Mouse (Mus musculus): Measurements from ENCODE around the gene Coq10a. TPM values are rescaled to one million over a fixed set of nuclear protein-coding genes. Genes with fewer than 3 reads are reported as not detected.

Coq10a gene
- polyA plus RNA-seq, 1 experiment from 2014 or later, result 19.7 TPM

GRCm38 (mm10) chr10:128372989-128373748 lies 4.4 kb upstream of the Coq10a start:
- H3K4me2 ChIP-seq (ENCODE audit: low read length), result no peak overlapping the region
- 56% methylated on average over 6 of the region's 6 CpGs for WGBS
- TF ChIP-seq CTCF (IDR thresholded peaks at IDR 0.05; ENCODE audit: low read depth), result no peak
- no peak overlapping the region for H3K4me3 ChIP-seq (replicated peaks; ENCODE audit: low read depth, low read length)
- no peaks in the 10 kb centered on the region for H3K36me3 ChIP-seq (ENCODE audit: insufficient read depth, low read length)
- H3K27me3 ChIP-seq (ENCODE audit: insufficient read depth, low read length), result no peaks in the 10 kb centered on the region
- ATAC-seq (replicated peaks; ENCODE audit: low FRiP score, low read depth) (no peak), DNase-seq (ENCODE audit: low spot score) (peak; percentile 16)
- H3K27ac ChIP-seq, result no peak overlapping the region
- 0 out of 2 replicates have a peak, but pooled peaks cover under 1% of the 10 kb centered on the region for H3K4me1 ChIP-seq (replicated peaks; ENCODE audit: insufficient read depth, low read length)
- no peak overlapping the region for H3K9ac ChIP-seq (ENCODE audit: low read depth, low read length)
- H3K9me3 ChIP-seq (replicated peaks; ENCODE audit: low read length), result no peaks in the 10 kb centered on the region

- Histone ChIP-seq H3K36me3 (ENCODE audit: insufficient read depth, low read length) (no peaks in the 10 kb centered on the region), H3K4me2 (ENCODE audit: low read length) (no peak overlapping the region), H3K4me3 (replicated peaks; ENCODE audit: low read depth, low read length) (no peak overlapping the region), H3K27ac (no peak overlapping the region), H3K4me1 (replicated peaks; ENCODE audit: insufficient read depth, low read length) (0 out of 2 replicates have a peak, but pooled peaks cover 7% of the 10 kb centered on the region), H3K27me3 (ENCODE audit: insufficient read depth, low read length) (no peaks in the 10 kb centered on the region), H3K9ac (ENCODE audit: low read depth, low read length) (no peak overlapping the region), H3K9me3 (replicated peaks; ENCODE audit: low read length) (no peaks in the 10 kb centered on the region)
- WGBS, result 82% methylated on average over 5 of the region's 5 CpGs
- ATAC-seq (replicated peaks; ENCODE audit: low FRiP score, low read depth) (no peak), DNase-seq (ENCODE audit: low spot score) (no peak)
- peak; percentile 42 for TF ChIP-seq CTCF (IDR thresholded peaks at IDR 0.05; ENCODE audit: low read depth)
Measured at GRCm38 (mm10) chr10:128372142-128372541, 3.3 kb upstream of the Coq10a start.

- 40% methylated on average over 4 of the region's 4 CpGs for WGBS
Measured at GRCm38 (mm10) chr10:128370601-128371000, 1.8 kb upstream of the Coq10a start.

GRCm38 (mm10) chr10:128370021-128370420 lies 1.2 kb upstream of the Coq10a start:
- TF ChIP-seq CTCF (IDR thresholded peaks at IDR 0.05; ENCODE audit: low read depth), result no peak
- ATAC-seq (replicated peaks; ENCODE audit: low FRiP score, low read depth), result no peak
- H3K4me3 ChIP-seq (replicated peaks; ENCODE audit: low read depth, low read length), result no peak overlapping the region
- H3K9ac ChIP-seq (ENCODE audit: low read depth, low read length), result no peak overlapping the region
- no peaks in the 10 kb centered on the region for H3K27me3 ChIP-seq (ENCODE audit: insufficient read depth, low read length)
- H3K36me3 ChIP-seq (ENCODE audit: insufficient read depth, low read length), result 0 out of 2 replicates have a peak, but pooled peaks cover 3% of the 10 kb centered on the region
- no peaks in the 10 kb centered on the region for H3K9me3 ChIP-seq (replicated peaks; ENCODE audit: low read length)
- H3K4me2 ChIP-seq (ENCODE audit: low read length), result no peak overlapping the region
- no peak overlapping the region for H3K27ac ChIP-seq
- WGBS, result 65% methylated on average over 6 of the region's 6 CpGs
- 0 out of 2 replicates have a peak, but pooled peaks cover 7% of the 10 kb centered on the region for H3K4me1 ChIP-seq (replicated peaks; ENCODE audit: insufficient read depth, low read length)
- no peak for DNase-seq (ENCODE audit: low spot score)

More at GRCm38 (mm10) chr10:128370601-128371000, 1.8 kb upstream of the Coq10a start:
- Histone ChIP-seq H3K4me3 (replicated peaks; ENCODE audit: low read depth, low read length) (no peak overlapping the region), H3K4me1 (replicated peaks; ENCODE audit: insufficient read depth, low read length) (0 out of 2 replicates have a peak, but pooled peaks cover 7% of the 10 kb centered on the region), H3K36me3 (ENCODE audit: insufficient read depth, low read length) (no peaks in the 10 kb centered on the region), H3K9ac (ENCODE audit: low read depth, low read length) (no peak overlapping the region), H3K27me3 (ENCODE audit: insufficient read depth, low read length) (no peaks in the 10 kb centered on the region), H3K9me3 (replicated peaks; ENCODE audit: low read length) (no peaks in the 10 kb centered on the region), H3K4me2 (ENCODE audit: low read length) (no peak overlapping the region), H3K27ac (no peak overlapping the region)
- TF ChIP-seq CTCF (IDR thresholded peaks at IDR 0.05; ENCODE audit: low read depth), result no peak
- no peak for ATAC-seq (replicated peaks; ENCODE audit: low FRiP score, low read depth)
- DNase-seq (ENCODE audit: low spot score), result peak; percentile 7

GRCm38 (mm10) chr10:128369599-128369998 lies 802 bp upstream of the Coq10a start:
- Histone ChIP-seq H3K4me1 (replicated peaks; ENCODE audit: insufficient read depth, low read length) (0 out of 2 replicates have a peak, but pooled peaks cover 7% of the 10 kb centered on the region), H3K27me3 (ENCODE audit: insufficient read depth, low read length) (no peaks in the 10 kb centered on the region), H3K27ac (peak overlapping the region; percentile 94), H3K4me2 (ENCODE audit: low read length) (peak overlapping the region; percentile 73), H3K4me3 (replicated peaks; ENCODE audit: low read depth, low read length) (peak overlapping the region; percentile 72; the same call in 1 of the 2 replicates), H3K36me3 (ENCODE audit: insufficient read depth, low read length) (0 out of 2 replicates have a peak, but pooled peaks cover 7% of the 10 kb centered on the region), H3K9me3 (replicated peaks; ENCODE audit: low read length) (no peaks in the 10 kb centered on the region), H3K9ac (ENCODE audit: low read depth, low read length) (no peak overlapping the region)
- TF ChIP-seq CTCF (IDR thresholded peaks at IDR 0.05; ENCODE audit: low read depth), result no peak
- no peak for DNase-seq (ENCODE audit: low spot score)
- 77% methylated on average over 6 of the region's 6 CpGs for WGBS
- ATAC-seq (replicated peaks; ENCODE audit: low FRiP score, low read depth), result no peak

- Histone ChIP-seq H3K27ac (peak overlapping the region; percentile 94), H3K4me1 (replicated peaks; ENCODE audit: insufficient read depth, low read length) (0 out of 2 replicates have a peak, but pooled peaks cover 7% of the 10 kb centered on the region), H3K9me3 (replicated peaks; ENCODE audit: low read length) (no peaks in the 10 kb centered on the region), H3K4me3 (replicated peaks; ENCODE audit: low read depth, low read length) (peak overlapping the region; percentile 72), H3K27me3 (ENCODE audit: insufficient read depth, low read length) (no peaks in the 10 kb centered on the region), H3K4me2 (ENCODE audit: low read length) (peak overlapping the region; percentile 73), H3K36me3 (ENCODE audit: insufficient read depth, low read length) (0 out of 2 replicates have a peak, but pooled peaks cover 7% of the 10 kb centered on the region), H3K9ac (ENCODE audit: low read depth, low read length) (peak overlapping the region; percentile 73)
- no peak for DNase-seq (ENCODE audit: low spot score)
- no peak for TF ChIP-seq CTCF (IDR thresholded peaks at IDR 0.05; ENCODE audit: low read depth)
- ATAC-seq (replicated peaks; ENCODE audit: low FRiP score, low read depth), result no peak
- WGBS, result 4% methylated on average over 9 of the region's 9 CpGs
Measured at GRCm38 (mm10) chr10:128369218-128369543, 384 bp upstream of the Coq10a start.

Data from kidney, postnatal 0 days (tissue).